Mouse (Mus musculus) ovary, adult 10 weeks (tissue): ENCODE results near the gene Clpp. TPM values are rescaled to one million over a fixed set of nuclear protein-coding genes. Genes with fewer than 3 reads are reported as not detected.

ENCODE experiments used
- polyA plus RNA-seq: library from polyadenylated mRNA; stranded (reverse); fragments of 350-450 nt; fragmentation: Illumina TruSeq; extraction: RNeasy Lipid Tissue Mini Kit (QIAGEN cat#74804); gene quantifications from one replicate; pipeline ENCODE4 v1.2.3, GENCODE M21; 2014

Gene Clpp
- polyA plus RNA-seq = 1.4 TPM

GRCm38 (mm10) chr17:56990115-56990746 lies at the start of gene Clpp:
TSS of gene Clpp (plus strand) at chr17:56990305.

GRCm38 (mm10) chr17:56982013-56982412 lies 8.1 kb upstream of the Clpp start, which contains the start of gene Acer1:
TSS of gene Acer1 (minus strand) at chr17:56982126.

GRCm38 (mm10) chr17:56997029-56997667 lies 7.0 kb downstream of the Clpp start, which contains the start of gene Alkbh7:
TSS of gene Alkbh7 (plus strand) at chr17:56997339.

GRCm38 (mm10) chr17:56999968-57000609 lies 10.0 kb downstream of the Clpp start, which contains the start of gene Pspn:
TSS of gene Pspn (minus strand) at chr17:57000018.

GRCm38 (mm10) chr17:57011236-57012141 lies 21.4 kb downstream of the Clpp start, which contains the start of the genes Gtf2f1 and Gm17949:
TSS of gene Gtf2f1 (minus strand) at chr17:57011288.
TSS of gene Gm17949 (plus strand) at chr17:57011469.

GRCm38 (mm10) chr17:57030931-57031660 lies 41.0 kb downstream of the Clpp start, which contains the start of gene Khsrp:
TSS of gene Khsrp (minus strand) at chr17:57031522.

GRCm38 (mm10) chr17:57041554-57041953 lies 51.4 kb downstream of the Clpp start, which contains the start of gene Slc25a41:
TSS of gene Slc25a41 (minus strand) at chr17:57041654.

Other genes starting within 250 kb of the Clpp start
- not detected for gene Nrtn, start 232.8 kb upstream of the Clpp start, polyA plus RNA-seq
- 1.1 TPM for gene Dus3l, start 225.5 kb upstream of the Clpp start, polyA plus RNA-seq
- not detected for gene Prr22, start 220.1 kb upstream of the Clpp start, polyA plus RNA-seq
- gene Rfx2, start 159.3 kb upstream of the Clpp start, polyA plus RNA-seq = 0.26 TPM
- gene Acsbg2, start 115.9 kb upstream of the Clpp start, polyA plus RNA-seq = not detected
- not detected for gene 1700061G19Rik, start 114.8 kb upstream of the Clpp start, polyA plus RNA-seq
- 0.83 TPM for gene Mllt1, start 54.9 kb upstream of the Clpp start, polyA plus RNA-seq
- gene Acer1, start 8.2 kb upstream of the Clpp start, polyA plus RNA-seq = not detected
- 1.5 TPM for gene Alkbh7, start 7.0 kb downstream of the Clpp start, polyA plus RNA-seq
- gene Pspn, start 9.7 kb downstream of the Clpp start, polyA plus RNA-seq = not detected
- 3.4 TPM for gene Gtf2f1, start 21.0 kb downstream of the Clpp start, polyA plus RNA-seq
- not detected for gene Gm17949, start 21.2 kb downstream of the Clpp start, polyA plus RNA-seq
- gene Khsrp, start 41.2 kb downstream of the Clpp start, polyA plus RNA-seq = 12.5 TPM
- not detected for gene Slc25a41, start 51.3 kb downstream of the Clpp start, polyA plus RNA-seq
- gene Crb3, start 68.8 kb downstream of the Clpp start, polyA plus RNA-seq = 1.6 TPM
- gene Slc25a23, start 69.6 kb downstream of the Clpp start, polyA plus RNA-seq = 16.6 TPM
- 1.6 TPM for gene Dennd1c, start 88.2 kb downstream of the Clpp start, polyA plus RNA-seq
- gene Tubb4a, start 97.5 kb downstream of the Clpp start, polyA plus RNA-seq = 0.66 TPM
- 1.3 TPM for gene Tnfsf9, start 115.0 kb downstream of the Clpp start, polyA plus RNA-seq
- not detected for gene Cd70, start 159.5 kb downstream of the Clpp start, polyA plus RNA-seq
- not detected for gene Tnfsf14, start 203.9 kb downstream of the Clpp start, polyA plus RNA-seq
- gene C3, start 237.8 kb downstream of the Clpp start, polyA plus RNA-seq = 151 TPM